Mouse (Mus musculus): Measurements from ENCODE around the gene Esr1.

- TF ChIP-seq CTCF (IDR thresholded peaks at IDR 0.05; ENCODE audit: low read depth, low read length) (no peak), POLR2A (IDR thresholded peaks at IDR 0.05; ENCODE audit: extremely low read depth, insufficient read depth, low read length) (no peak)
These were observed 219.2 kb downstream of the Esr1 start for GRCm38 (mm10) chr10:4830592-4830991.
